Mouse (Mus musculus): ENCODE measurements at regions not wholly inside any gene's neighbourhood (a gene's known extent, or its start where the extent isn't known, plus 50 kb on each side); places are given as distances from the start of the nearest gene placed in this dataset.

DNA sequence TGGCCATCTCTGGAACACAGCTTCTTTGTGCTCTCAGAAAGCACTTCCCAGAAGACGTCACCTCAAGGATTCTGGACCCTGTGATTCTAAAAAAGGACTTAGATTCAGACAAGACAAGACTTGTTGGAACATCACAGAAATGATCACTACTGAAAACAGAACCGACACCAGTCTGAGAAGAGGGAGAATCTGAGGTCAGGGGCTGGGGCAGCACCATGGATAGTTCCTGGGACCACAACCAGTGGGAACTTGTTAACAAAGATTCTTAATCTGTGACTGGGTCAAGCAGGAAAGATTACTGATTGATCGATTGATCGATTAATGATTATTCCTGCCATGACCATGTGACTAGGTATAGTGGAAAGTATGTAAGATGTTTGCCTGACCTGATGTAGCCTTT is 170.4 kb upstream of the Foxa2 start:
- TF ChIP-seq POLR2A (IDR thresholded peaks at IDR 0.05; ENCODE audit: insufficient read depth, low read length) (no peak), EP300 (IDR thresholded peaks at IDR 0.05; ENCODE audit: insufficient read depth, low read depth, low read length) (no peak)
